Mouse (Mus musculus): ENCODE measurements around the gene Rpl35.

- TF ChIP-seq EP300 (IDR thresholded peaks at IDR 0.05; ENCODE audit: low read depth) (no peak), CTCF (IDR thresholded peaks at IDR 0.05; ENCODE audit: low read depth) (no peak)
Observed at GRCm38 (mm10) chr2:39008350-39008851, 3.0 kb upstream of the Rpl35 start.

Measured in heart, postnatal 0 days (tissue).